Mouse (Mus musculus): ENCODE measurements around the gene Sephs1.
"Not testable (repeated sequence)": the region's sequence is repeated elsewhere in the genome, so short reads cannot be mapped to it uniquely, and the experiment has no call there.

The Sephs1 gene

DNA sequence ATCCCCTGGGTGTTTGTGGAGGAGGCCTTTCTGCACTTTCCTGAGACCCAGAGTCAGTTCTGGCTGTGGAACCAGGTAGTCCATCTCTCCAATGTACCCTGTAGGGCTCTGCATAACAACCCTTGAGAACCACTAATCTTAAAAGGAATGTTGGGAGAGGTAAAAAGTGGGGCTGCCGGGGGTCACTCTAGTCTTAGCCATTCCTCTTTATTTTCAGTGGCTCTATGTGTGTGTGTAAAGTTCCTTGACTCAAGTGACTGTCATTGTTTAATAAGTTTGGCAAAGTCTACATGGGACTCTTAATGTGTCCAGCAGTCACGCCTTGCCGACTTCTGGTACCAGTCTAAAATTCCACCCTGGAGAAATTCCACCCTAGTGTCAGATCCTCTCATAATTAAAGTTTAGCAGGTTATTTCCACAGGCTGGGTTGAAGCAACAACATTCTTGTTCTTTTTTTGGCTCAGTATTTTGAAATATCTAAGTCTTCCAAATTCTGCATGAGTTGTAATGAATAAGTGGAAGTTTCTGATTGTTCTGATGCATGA lies 27.5 kb downstream of the Sephs1 start:
- no peak for DNase-seq

DNA sequence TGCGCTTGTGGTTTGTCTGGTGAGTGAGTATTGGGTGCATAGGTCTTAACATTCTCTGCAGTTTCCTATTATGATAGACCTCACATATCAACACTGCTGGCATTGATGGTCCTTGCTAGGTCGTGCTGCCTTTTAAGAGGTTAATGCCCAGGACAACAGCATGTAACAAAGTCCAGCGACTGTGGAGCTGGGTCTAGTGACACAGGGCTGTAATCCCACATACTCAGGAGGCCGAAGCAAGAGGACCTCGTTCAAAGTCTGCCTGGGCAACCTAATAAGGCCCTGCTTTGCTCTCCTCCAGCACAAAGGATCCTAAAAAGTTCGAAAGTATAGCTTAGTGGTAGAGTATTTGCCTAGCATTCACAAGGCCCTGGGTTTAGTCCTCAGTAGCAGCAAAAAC lies 28.5 kb downstream of the Sephs1 start:
- DNase-seq: no peak

GRCm38 (mm10) chr2:4910521-4910920 lies 29.2 kb downstream of the Sephs1 start:
- DNase-seq: no peak

GRCm38 (mm10) chr2:4913949-4914348 lies 32.6 kb downstream of the Sephs1 start:
- DNase-seq: no peak

DNA sequence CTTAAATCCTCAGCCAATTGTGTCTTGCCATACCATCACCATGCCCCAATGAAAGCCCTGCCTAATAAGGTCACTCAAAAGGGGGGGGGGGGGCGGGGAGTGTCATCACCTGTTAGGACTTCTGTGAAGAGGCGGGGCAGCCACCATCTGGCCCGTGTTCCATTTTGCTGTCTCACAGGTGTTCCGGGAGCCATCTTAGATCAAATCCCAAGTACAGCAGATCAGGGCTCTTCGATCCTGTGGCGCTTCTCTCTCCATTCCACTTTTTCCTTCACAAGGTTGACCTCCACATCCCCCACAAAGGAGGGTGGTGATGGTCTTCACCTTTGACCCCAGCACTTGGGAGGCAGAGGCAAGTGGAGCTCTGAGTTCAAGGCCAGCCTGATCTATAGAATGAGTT lies 34.7 kb downstream of the Sephs1 start:
- DNase-seq: no peak

GRCm38 (mm10) chr2:4917326-4918021 lies 36.1 kb downstream of the Sephs1 start:
- DNase-seq: peak; percentile 67

DNA sequence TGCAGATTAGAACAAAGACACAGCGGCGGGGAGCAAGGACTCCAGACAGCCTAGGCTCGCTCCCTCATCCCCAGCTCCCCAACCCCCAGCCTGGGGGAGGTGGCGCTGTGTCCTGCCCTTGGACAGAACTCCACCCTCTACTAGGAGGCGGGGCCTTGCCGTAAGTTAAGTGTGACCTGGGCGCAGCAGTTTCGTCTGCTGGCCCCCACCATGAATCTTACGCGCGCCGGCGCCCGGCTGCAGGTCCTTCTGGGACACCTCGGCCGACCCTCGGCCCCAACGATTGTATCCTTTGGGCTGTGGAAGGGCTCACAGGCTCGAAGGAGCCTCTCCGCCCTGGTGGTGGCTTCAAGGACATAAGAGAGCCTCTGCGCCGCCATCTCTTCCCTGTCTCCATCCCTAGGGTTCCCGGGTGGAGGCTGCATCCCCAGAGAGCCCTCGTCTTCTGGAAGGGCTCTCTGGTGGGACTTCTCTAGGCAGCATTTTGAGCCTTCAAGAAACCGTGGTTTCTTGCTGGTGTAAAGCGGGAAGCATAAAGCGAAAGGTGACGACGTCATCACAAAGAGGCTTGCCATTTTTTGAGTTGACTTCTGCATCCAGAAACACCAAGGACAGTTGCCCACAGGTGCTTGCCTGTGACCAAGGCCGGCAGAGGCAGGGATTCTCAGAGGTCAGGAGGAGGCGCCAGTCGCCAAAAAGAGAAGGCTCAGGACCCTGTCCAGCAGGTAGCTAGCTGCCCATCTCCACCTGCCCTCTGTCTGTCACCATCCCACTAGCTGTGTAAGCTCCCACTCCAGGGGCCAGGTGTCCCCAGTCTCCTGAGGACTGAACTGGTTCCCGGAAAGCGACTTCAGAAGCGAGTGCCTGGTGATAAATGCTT lies 37.7 kb downstream of the Sephs1 start, which contains the start of gene Phyh:
Phyh (plus strand) TSS at position 160 of the 880 bp plus-strand sequence.
- peak; percentile 87 for DNase-seq

DNA sequence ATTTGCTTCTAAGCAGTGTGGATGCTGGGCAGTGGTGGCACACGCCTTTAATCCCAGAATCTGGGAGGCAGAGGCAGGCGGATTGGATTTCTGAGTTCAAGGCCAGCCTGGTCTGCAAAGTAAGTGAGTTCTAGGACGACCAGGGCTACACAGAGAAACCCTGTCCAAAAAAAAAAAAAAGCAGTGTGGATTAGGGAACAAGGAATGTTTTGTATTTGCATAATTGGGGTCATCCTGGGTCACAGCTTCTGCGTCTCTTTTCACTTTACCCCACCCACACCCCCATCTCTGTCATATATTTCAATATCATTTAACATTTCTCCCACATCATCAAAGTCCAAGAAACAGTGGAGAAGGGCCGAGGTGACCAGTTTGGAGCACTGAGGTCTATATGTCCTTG lies 39.7 kb downstream of the Sephs1 start:
- no peak for DNase-seq

DNA sequence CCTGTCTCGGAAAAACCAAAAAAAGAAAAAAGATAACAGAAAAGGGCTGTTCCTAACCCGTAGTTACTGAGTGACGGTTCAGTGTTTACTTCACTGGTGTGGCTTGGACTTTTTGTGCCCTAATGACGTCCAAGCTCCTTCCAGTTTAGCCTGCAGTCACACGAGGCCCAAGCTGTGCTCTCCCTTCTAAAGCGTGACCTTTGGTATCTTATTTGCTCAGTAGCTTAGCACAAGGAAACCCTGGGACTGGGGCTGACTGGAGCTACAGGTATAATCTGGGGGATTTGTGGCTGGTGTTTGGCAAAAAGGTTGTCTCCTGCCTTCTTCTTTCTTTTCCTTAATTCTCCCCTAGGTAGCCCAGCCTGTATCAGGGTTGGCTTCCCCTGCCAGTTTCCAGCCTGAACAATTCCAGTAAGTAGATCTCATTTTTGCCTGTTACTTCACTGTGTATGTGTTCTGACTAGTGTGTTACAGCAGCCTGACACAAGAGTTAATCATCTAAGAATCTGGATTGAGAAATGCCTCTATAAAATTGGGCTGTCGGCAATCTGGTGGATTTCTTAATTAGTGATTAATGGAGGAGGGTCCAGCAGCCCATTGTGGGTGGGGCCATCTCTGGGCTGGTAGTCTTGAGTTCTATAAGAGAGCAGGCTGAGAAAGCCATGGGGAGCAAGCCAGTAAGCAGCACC lies 41.3 kb downstream of the Sephs1 start:
- no peak for DNase-seq

- no peak for DNase-seq
Observed at GRCm38 (mm10) chr2:4927391-4927790, 46.0 kb downstream of the Sephs1 start.

GRCm38 (mm10) chr2:4929230-4929629 lies 47.9 kb downstream of the Sephs1 start:
- no peak for DNase-seq

GRCm38 (mm10) chr2:4934516-4934915 lies 53.2 kb downstream of the Sephs1 start:
- no peak for DNase-seq

DNA sequence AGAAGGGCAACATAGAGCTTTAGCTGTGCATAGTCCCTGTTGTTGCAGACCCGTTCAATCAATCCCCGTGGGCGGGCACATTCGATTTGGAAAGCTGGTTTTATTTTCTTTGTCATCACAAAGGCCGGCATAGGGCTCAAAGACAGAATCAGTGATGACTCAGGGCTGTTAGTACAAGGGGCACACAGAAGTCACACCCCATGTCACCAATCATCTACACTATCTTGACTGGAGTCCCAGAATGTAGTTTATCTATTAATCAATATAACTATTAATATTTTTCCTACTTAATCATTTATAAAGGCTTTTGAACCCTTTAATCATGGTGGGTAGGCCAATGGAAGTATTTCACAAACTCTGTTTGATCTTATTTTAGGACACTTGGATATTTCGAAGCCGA lies 56.6 kb downstream of the Sephs1 start:
- DNase-seq: no peak

- DNase-seq: no peak
Observed at GRCm38 (mm10) chr2:4940861-4941260, 59.5 kb downstream of the Sephs1 start.

GRCm38 (mm10) chr2:4949691-4950090 lies 68.3 kb downstream of the Sephs1 start:
- not testable (repeated sequence) for DNase-seq

DNA sequence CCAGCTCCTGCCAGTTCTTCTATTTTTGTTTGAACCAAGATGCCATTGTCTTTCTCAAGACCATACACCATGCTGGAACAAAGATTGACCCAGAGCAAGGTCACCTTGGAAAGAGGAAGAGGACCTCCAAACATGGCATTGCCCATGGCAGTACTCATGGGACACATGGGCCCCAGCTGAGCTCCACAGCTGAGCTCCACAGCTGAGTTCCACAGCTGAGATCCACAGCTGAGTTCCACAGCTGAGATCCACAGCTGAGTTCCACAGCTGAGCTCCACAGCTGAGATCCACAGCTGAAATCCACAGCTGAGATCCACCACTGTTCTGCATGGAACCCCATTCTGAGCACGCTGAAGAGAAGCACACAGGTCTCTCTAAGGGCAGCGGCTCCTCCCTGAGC lies 69.6 kb downstream of the Sephs1 start:
- DNase-seq: no peak

DNA sequence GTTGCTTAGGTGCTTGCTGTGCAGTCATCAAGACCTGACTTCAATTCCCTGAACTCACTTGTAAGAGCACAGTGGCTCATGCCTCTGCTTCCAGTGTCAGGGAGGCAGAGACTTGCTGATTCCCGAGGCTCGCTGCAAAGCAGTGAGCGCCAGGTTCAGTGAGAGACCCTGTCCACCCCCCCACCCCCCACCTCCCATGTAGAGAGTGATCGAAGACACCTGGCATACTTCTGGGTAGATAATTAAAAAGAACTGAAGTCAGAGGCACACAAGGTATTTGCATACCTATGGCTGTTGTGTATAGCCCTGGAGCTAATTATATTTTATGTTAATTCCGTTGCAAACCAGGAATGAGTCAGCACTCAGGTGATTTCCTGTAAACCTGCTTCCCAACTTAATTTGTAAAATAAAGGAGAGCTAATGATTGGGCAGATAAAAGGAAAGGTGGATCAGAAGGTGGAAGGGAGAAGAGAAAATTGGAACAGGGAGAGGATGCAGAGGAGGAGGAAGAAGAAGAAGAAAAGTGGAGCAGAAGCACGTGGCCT lies 72.9 kb downstream of the Sephs1 start:
- no peak for DNase-seq

DNA sequence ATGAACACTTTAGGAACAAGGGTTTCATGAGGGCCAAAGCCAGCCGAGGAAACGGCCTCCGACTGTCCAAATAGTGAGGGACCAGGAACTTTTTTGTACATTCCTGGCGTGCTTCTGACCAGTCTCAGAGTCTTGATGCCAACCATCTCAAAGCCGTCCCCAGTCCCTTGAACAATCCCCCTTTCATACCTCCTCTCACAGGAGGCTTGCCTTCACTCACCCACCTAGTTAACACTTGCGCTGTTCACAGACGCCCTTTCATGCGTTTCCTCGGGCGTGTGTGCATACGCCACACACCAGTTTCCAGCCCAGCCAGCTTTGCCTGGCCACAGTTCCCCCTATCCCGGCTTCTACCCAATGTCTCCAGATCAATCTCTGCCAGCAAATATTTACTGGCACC lies 76.7 kb downstream of the Sephs1 start:
- no peak for DNase-seq
